Mouse (Mus musculus): ENCODE measurements around the gene Kcnj1.

DNA sequence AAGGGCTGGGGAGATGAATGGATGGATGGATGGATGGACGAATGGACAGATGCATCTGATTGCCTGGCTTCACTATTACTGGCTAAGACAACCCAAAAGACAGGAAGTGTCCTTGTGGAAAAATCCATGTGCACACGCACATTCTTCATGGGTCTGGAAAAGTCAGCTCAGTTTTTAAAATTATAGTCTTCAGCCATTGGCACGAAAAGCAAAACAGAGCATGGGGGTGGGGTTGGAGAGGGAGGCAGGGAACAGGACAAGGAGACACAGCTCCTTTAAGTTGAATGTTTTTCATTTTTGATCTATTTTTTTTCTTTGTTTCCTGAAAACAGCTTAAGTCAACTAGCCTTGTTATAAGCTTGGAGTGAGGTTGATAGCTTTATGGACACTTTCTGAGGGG is 58.8 kb downstream of the Kcnj1 start:
- TF ChIP-seq CTCF (IDR thresholded peaks at IDR 0.05; ENCODE audit: borderline replicate concordance, control insufficient read depth, extremely low read depth, insufficient read depth, low read length, poor library complexity) (no peak), POLR2A (IDR thresholded peaks at IDR 0.05; ENCODE audit: control insufficient read depth, extremely low read depth, insufficient read depth, low read length, poor library complexity) (no peak)

All from thymus, adult 2 months (tissue).